Mouse (Mus musculus): ENCODE measurements around the gene Rbp7. TPM values are rescaled to one million over a fixed set of nuclear protein-coding genes. Genes with fewer than 3 reads are reported as not detected.

The Rbp7 gene
- total RNA-seq, 2 experiments from 2014 or later: 18.0 to 66.4 TPM

DNA sequence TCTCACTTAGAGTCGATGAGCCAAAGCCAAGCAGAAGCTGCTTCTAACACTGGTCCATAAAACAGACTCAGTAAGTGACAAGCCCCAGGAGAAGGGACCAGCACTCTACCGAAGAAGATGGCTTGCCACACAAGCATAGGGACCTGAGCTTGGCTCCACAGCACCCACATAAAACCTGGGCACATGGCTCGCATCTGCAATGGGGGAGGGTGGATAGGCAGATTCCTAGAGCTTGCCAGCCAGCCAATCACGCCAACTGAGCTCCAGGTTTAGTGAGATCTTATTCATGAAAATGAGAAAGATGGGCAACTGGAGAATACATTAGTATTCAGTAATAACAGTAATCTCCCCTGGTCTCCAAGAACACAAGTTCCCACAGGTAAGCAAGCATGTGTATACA lies 45.0 kb downstream of the Rbp7 start:
- DNase-seq (ENCODE audit: low spot score in 2 of 2): no peak

DNA sequence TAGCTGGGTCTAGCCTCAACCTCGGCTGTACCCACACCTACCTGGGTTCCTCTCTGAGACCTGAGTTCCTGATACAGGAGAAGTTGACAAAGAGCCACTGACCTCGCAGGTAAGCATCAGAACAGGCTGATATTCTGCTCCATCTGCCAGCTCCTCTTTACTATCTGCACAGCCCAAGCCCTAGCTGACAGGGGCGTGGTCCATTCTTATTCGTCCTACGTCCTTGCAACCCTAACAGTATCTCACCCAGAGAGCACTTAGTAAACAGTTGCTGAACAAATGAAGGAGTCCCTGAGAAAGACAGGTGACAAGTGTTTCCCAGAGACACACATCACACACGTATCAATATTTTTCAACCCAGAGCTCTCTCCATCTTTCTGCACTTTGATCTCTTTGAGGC lies 46.4 kb downstream of the Rbp7 start:
- DNase-seq (ENCODE audit: low spot score in 2 of 2): no peak

DNA sequence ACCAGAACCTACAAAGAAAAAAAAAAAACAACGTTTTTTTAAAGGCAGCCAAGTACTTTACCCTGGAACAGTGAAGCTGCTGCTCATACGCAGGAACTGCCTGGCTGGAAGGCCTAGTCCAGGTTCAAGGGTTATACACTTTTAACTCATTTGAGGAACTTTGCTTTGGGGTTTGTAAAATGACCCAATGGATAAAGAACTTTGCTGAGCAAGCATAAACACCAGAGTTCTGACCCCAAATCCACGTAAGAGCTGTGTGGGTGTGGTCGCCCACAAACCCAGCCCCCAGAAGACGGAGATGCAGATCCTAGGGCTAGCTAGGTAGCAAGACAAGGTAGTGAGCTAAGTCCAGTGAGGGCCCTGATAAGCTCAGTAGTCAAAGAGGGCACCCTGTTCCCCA lies 47.3 kb downstream of the Rbp7 start:
- no peak for DNase-seq (ENCODE audit: low spot score in 2 of 2)

DNA sequence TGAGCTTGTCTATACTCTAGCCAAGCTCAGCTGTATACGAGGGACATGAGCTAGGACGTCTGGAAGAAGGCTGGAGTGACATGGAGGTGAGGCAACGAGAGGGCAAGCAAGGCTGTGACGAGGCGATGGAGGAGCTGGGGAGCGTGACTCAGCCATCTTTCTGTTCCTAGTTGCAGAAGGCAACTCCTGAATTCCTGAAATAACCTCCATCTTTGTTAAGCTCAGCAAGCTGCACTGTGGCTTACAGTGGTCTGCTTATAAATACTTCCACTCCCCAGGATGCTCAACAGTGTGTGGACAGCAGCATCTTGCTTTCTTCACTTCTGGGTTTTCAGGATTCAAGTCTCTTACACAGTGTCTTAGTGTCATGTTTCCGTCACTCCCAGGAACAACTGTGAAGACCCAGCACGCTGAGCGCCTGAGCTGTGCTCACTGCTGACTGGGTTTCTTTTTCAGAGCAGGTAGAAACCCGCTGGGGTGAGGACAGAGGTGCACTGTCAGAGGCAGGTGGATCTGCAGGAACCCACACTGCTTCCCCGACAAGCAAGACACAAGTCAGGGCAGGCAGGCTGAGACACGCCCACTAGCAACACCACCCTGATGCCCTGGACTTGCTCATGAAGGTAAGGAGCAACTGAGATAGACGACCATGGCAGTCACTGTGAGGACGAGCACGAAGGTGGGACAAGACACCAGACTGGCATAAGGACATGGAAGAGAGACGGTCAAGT lies 48.9 kb downstream of the Rbp7 start:
- DNase-seq (ENCODE audit: low spot score in 2 of 2): no peak

DNA sequence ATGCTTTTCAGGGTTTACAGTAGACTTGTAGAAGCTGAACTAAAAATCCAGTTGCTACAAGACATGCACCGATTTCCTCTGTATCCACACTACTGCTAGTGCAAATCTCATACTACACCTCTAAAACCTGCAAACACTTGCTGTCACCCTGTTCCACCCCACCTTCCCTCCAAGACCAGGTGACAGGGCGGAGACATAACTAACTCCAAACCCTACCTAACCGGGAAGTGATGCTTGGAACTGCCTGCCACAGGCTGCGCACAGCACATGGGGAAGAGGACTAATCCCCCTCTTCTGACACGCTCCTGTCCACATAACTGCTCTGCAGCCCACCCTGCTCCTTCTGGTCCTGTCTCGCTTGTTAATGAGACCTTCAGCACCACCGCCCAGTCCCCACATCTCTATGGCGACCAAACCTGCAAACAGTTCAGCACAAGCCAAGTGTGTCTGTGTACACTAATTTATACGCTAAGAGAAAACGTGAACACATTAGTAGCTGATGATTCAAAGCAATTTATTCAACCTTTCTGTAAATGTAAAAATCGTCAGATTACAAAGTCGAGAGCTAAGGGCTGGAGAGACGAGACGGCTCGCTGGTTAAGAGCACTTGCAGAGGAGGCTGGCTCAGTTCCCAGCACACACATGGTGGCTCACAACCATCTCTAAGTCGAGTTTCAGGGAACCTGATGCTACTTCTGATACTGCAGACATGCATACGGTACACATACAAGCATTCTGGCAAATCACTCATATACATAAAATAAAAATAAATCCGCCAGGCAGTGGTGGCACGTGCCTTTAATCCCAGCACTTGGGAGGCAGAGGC lies 49.9 kb downstream of the Rbp7 start:
- no peak for DNase-seq (ENCODE audit: low spot score in 2 of 2)

DNA sequence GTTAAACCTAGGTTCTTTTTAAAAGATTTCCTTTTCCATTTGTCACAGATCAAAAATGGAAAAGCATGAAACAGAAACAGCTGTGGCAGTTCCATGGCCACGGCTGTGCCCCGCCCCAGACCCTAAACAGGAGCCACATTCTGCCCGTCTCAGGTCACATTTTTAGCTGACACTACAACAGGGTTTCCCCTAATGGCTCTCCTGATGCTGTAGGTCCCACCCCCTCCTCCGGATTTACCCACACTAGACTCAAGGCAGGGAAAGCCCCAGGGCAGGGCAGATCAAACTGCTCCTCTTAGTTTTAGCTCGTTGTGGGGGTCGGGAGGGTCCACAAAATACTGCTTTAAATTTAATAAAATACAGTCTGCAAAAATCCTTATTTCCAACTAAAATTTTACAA lies 51.7 kb downstream of the Rbp7 start:
- DNase-seq (ENCODE audit: low spot score in 2 of 2): no peak

DNA sequence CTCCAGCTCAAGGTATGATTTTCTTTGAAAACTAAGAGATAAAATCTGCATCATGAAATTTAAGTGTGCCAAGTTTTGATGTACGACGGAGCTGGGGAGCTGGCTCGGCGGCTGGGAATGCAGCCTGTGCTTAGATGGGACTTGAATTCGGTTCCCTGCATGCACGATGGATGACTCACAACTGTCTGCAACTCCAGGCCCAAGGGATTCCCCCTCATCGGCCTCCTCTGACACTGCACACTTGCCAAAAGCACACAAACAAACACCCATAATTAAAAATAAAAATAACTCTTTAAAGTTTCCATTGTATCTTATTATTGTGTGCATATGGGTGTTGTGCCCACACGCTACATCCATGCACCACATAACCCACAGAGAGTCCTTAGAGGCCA lies 53.2 kb downstream of the Rbp7 start:
- no peak for DNase-seq (ENCODE audit: low spot score in 2 of 2)

DNA sequence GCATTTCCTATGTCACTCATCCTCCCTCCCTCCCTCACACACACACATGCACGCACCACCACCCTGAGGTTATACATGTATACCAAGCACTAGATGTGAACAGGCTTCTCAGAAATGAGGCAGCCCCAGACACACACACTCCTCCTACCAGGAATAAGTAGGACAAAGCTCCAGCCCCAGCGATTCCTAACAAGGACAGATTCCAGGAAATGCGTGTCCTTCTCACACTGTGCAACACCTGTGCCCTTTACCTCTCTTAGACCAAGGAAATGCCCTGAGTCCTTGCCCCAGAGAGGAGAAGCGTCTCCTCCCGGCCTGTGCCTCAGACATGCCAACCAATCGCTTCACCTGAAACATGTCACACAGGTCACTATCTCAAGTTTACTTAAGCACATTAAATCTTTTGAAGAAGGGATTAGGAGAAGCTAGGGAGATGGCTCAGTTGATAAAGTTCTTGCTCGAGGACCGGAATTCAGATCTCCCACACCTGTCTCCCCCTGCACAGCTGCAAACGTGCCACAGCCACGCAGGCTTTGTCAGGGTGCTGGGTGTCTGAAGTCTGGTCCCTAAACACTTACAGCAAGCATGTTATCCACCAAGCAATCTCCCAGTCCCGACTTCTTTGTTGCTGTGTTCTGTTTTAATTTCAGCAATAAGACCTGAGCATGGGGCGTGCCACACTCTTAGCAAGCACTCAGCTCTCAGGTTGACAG lies 53.7 kb downstream of the Rbp7 start:
- DNase-seq (ENCODE audit: low spot score in 2 of 2): no peak

Other genes with a start within 250 kb of the Rbp7 start
- 100 to 1,000 TPM; 108 to 138 TPM for gene Kif1b, start 147.3 kb downstream of the Rbp7 start, total RNA-seq (2021)
- 10 to 100 TPM; 59.8 to 71.3 TPM for gene Ube4b, start 28.2 kb downstream of the Rbp7 start, total RNA-seq (2021)
- not detected for gene Tmem274, start 22.4 kb upstream of the Rbp7 start, total RNA-seq (2021)
- gene Nmnat1, start 30.2 kb upstream of the Rbp7 start, total RNA-seq (2021): 10 to 100 TPM; 17.8 to 19.9 TPM
- gene Lzic, start 30.3 kb upstream of the Rbp7 start, total RNA-seq (2021): 10 to 100 TPM; 24.7 to 36.0 TPM
- 10 to 100 TPM; 16.2 to 25.1 TPM for gene Ctnnbip1, start 63.3 kb upstream of the Rbp7 start, total RNA-seq (2021)
- 100 to 1,000 TPM; 104 to 106 TPM for gene Clstn1, start 131.5 kb upstream of the Rbp7 start, total RNA-seq (2021)
- gene Pik3cd, start 247.6 kb upstream of the Rbp7 start, total RNA-seq (2021): 1 to 10 TPM; 3.8 to 6.5 TPM